Mouse (Mus musculus) left cerebral cortex, adult 11 months (tissue): ENCODE measurements around the gene Hk1.

Experiments used
- DNase-seq: peaks from one replicate; pipeline ENCODE4 v3.0.0; 2022; ENCODE audit warnings: low spot score

The Hk1 gene

DNA sequence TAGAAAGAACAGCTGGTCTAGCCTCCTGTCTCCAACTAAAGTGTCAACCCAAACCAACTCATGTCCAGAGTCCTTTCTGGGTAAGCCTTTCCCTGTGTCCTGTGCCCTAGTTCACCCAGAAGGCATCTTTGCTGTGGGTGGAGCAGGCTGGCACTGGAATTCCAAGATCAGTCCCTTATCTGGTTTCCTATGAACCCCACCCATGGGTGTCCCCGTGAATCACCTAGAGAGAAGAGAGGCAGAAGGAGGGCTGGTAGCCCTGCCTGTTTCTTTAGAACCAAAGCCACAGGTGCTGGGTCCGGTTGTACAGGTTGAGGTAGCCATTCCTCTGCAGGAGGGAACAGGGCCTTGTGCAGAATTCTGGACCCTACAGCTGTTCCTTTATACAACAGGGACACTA lies 158.1 kb downstream of the Hk1 start:
- DNase-seq, result no peak

DNA sequence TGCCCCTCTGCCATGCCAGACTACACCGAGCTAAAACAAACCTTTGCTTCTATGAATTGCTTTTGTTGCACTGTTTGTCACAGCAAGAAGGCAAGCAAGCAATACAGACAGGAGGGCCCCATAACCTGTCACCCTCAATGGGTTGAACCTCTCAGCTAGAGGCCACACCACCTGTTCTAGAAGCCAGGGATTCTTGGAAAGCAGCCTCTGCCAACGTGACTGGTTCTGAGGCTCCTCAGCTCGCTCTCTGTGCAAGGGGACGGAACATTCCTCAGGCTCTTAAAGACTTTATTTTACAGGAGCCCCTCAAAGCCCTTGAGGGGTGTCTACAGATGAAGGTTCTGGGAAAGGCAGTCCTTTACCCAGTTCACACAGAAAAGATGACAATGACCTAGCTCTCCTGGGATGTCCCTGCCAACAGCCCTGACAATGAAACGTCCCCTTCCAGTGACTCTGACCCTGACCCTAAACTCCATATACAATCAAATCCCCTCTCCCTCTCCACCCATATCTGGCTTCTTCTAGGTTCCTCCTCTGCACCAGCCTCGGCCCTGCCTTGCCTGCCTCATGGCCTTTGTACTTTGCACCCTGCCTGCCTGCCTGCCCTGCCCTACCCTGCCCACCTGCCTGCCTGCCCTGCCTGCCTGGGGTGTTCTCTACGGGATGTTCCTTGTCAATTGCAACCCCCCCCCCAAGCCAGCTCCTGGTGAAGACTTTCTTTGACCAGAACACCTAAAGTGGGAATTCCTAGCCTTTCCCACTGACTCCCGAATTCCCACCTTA lies 158.8 kb downstream of the Hk1 start:
- DNase-seq, result no peak
